Mouse (Mus musculus): ENCODE measurements at regions not wholly inside any gene's neighbourhood (a gene's known extent, or its start where the extent isn't known, plus 50 kb on each side); places are given as distances from the start of the nearest gene placed in this dataset.
A peak's percentile ranks its signal among the peaks of the same experiment; 100 is the strongest.

DNA sequence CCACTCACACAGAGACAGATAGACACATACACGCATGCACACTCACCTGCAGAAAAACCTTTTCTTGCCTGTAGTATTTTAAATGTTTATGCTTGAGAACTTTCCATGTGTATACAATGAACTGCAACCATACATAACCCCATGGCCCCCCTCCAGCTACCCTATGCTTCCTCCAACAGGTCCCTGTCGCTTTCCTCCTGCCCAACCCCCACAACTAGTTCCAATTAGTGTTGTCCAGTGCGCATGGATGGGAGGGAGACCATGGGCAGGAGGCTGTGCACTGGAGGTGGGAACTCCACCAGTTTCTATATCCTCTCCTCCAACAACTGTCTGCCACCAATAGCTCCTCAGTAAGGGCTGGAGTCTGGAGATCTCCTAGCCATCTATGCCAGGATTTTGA is 82.9 kb upstream of the Jade1 start:
- no peak for DNase-seq

DNA sequence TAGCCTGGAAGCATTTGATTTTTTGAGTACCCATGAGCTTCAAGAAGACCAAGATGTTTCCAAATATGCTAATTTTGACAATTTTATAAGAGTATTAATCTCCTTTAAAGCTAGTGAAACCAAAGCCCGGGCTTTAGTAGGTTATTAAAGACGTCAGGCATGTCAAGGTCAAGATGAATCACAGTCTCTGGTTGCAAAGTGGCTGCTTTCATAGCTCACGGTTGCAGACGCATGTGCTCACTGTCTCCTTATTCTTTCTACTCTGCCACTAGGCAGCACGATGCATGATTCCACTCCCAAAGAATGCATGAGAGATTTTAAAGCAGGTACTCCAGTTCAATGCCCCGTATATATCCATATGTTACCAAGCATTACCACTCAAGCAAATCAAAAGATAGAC is 86.4 kb upstream of the Jade1 start:
- DNase-seq, result peak; percentile 51

DNA sequence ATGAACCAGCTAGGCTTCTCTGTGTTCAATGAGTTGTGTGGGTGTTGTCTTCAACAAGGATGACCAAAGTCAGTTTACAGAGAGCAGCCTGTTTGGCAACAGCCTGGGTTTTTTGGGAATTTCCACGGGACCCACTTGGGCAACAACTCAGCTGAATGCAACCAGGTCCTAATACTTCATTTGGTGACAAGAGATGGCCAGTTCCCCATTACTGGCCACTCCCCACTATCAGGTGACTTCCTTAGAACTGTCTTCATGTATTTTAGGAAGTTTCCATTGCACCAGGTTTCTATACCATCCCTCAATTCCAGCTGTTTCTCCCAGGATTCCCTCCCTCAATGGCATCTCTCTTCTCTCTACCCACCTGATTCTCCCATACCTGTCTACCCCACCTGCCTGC is 87.7 kb upstream of the Jade1 start:
- no peak for DNase-seq

DNA sequence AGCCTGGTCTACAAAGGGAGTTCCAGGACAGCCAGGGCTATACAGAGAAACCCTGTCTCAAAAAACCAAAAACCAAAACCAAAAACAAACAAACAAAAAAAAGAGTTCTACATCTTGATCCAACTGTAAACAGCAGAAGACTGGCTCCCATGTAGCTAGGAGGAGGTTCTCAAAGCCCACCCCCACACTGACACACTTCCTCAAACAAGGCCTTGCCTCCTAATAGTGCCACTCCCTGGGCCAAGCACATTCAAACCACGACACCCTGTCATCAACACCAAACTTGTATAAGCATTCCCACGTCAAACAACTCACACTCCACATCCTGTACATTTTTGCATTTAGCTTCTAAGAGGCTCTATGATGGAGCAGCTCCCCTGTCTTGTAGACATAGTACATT is 89.6 kb upstream of the Jade1 start:
- DNase-seq, result no peak

DNA sequence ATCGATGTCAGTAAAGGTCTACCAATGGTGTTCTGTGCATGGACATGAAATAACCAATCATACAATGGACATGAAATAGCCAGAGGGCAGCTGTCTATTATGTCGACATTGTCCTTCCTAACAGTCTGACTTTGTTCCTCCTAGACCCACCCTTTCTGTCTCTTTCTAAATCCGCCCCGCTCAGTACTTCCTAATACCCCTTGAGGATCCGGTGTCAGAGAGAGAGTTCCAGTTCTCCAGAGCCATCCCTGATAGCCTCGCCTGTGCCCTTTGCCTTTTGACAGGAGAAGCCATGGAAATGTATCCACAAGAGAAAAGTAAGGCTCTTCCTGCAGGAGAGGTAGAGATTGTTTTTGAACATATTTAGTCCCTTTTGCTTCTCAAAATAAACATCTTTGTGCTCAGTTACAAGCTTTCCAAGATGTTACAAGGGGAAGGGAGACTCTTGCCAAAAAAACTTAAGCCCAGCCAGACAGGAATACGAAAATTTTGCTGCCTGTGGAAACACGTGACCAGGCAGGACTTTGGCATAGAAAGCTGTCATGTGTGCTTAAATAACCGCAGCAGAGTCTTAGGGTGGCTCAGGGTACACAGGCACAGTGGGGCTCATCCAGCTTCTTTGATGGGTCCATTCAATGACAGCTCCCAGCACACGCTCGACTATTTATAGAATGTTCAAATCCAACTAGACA is 92.4 kb upstream of the Jade1 start:
- DNase-seq, result no peak

DNA sequence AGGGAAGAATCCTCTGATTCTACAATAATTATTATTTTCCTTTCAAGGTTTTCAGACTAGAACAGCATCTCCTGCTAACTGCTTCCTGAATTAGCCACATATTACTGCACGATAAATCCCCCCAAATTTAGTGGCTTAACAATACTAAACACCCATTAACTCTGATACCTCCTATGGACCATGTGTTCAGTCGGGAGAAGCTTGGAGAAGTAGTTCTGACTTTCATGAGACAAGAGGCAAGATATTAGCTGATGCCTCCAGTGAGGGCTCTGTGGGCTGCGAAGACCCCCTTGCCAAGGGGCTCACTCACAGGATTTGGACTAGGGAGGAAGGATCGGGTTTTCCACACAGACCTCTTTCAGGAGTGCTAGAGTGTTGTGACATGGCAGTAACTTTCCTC is 95.4 kb upstream of the Jade1 start:
- no peak for DNase-seq

DNA sequence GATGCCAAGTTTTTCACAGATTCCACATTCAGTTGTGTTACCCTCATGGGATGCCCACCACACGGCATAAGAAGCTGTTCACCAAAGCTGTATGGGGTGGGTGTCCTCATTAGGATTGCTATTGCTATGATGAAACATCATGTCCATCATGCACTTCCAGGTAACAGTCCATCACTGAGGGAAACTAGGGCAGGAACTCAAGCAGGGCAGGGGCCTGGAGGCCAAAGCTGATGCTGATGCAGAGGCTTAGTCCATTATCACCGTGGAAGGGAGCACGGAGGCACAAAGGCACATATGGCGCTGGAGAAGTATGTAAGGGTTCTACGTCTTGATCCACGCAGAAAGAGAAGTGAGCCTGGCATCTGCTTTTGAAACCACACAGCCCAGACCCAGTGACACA is 97.4 kb upstream of the Jade1 start:
- DNase-seq, result no peak

DNA sequence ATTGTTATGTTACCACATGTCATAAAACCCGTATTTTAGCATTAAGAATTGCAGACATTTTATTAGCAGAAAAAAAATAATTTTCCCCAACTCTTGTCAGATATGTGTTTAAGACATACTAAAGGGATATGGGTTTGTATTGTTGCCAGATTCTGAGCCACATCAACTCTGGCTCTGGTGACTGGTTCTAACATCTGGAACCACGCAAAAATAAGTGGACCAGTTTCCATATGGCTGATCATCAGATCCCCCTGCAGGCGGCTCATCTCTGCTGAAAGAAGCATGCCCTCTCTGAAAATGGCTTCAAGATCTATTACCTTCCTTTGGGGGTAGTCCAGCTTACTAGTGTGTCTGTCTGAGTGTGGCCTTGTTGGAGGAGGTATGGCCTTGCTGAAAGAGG is 102.0 kb upstream of the Jade1 start:
- DNase-seq, result no peak

DNA sequence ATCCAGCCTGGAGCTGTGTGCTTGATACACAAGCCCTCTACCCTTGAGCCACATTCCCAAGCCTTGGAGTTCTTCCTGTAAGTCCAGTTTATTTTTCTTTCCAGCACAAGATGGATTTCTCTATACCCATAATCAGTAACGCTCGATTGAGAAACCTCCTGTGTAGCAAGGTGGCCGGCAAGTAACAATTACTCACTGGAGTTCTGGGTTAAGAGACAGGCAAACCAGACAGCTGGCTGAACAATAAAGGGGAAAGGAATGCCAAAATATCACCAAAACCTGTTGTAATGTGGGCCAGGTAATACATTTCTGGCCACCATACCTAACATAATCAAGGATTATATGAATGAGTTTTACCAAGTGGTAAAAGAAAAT is 102.8 kb upstream of the Jade1 start:
- DNase-seq, result no peak

DNA sequence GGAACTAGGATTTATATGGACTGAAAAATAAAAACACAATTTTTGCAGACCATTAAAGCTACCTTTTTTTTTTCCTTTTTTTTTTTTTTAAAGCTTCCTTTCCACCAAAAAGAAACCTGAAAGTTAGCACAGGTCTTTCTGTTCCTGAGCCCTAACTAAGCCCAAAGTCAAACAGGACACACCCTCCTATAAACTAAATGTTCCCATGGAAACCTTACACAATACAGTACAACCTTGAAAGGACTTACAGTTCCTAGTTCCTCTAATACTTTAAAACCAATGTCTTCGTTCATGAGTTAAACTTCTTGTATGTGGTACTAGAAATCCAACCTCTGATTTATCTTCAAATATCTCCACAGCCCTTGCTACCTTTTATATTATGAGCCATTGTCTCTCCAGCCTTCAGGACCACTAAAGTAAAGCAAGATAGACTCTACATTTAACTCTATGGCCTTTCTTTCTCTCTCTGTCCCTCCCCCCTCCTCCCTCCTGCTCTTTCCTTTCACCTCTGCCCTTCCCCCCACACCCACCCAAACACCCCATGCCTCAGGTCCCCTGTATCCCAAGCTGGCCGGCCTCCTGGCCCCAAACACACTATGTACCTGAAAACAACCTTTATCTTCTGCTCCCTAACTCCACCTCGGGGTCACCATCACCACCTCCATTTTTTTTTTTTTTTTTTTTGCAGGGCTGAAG is 103.4 kb upstream of the Jade1 start:
- DNase-seq, result no peak

DNA sequence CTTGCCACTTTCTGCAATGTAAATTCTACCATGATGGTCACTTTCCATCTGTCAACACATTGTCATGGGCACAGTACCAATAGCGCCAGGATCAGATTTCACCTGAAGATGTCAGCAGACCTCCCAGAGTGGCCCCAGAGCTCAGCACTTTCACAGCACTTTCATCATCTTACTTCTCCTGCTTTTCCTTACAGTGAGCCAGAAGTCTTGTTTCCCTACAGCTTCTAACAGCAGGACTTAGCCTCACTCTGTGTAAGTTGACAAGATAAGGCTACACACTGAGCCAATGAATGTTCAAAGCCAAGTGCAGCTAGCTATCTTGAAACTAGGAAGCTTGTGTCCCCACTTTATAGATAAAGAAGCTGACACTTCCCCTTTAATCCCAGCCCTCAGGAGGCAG is 104.8 kb upstream of the Jade1 start:
- DNase-seq, result no peak

DNA sequence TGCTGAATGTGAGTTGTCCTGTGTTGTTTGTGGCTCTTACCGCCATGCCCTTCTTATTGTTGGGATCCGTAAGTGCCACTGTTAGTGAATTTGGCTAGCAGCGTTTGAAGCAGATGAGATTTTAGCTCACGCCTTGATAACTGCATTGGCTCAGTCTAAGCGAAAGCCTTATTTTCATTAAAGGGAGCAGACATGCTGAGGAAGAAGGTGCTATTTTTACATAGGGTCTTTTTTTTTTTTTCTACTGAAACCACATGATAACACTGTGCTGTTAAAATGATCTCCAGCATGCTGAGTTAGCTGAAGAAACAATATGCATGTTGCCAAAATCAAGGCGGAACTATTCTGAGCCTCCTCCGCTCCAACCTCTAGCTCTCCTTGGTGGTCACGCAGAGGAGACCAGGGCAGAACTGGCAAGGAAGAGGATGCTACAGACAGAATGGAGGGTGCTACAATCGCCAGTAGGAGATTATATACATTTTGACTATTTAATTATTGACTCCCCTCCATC is 111.2 kb upstream of the Jade1 start:
- DNase-seq, result no peak

DNA sequence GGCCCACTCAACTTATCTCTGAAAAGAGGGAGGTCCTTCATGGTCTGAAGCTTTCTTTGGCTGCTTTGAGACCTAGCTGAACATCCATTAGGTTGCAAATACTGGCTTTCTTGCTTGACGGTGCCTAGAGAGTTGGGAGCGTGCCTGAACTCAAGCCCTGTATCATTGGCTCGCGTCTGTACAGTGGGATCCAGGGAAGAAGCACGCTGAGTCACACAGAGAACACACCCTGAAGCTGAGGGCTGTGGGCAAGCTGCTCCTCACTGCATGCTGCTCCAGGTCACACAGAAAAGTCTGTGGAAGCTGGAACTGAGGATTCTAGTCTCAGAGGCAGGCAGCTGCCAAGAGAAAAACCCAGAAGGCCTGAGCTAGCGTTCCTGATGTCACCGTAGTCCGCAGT is 119.3 kb upstream of the Jade1 start:
- DNase-seq, result no peak

DNA sequence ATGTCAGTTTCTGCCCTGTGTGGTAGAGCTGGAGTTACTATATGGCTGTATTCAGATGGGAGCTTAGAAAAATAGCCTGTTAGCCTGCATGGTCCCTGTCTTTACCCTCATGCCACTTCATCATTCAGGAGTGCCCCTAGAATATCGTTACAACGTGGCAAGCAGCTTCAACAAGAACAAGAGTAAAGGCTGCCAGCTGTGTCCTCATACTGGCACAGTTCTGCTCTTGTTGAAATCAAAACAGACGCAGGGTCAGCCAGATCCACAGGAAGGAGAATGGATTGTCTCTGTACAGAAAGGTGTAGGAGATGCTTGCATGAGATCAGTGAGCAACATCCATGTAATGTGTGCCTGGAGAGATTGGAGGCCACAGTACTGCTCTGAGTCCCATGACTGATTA is 122.4 kb upstream of the Jade1 start:
- no peak for DNase-seq

DNA sequence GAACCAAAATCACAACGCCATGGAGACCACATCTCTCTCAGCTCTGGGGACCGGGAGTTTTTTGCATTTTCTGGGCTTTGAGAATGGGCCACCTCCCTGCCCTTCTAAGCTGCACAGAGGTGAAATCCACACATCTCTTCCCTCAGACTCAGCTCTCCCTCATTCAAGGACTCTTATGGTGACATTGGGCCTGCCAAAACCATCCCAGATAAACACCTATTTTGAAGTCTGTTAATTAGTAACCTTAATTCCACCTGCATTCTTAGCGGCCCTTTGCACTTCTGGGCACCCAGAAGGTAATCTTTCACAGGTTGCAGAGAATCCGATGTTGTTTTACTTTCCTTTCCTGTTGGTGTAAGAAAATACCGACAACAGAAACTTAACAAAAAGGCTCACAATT is 123.2 kb upstream of the Jade1 start:
- no peak for DNase-seq

DNA sequence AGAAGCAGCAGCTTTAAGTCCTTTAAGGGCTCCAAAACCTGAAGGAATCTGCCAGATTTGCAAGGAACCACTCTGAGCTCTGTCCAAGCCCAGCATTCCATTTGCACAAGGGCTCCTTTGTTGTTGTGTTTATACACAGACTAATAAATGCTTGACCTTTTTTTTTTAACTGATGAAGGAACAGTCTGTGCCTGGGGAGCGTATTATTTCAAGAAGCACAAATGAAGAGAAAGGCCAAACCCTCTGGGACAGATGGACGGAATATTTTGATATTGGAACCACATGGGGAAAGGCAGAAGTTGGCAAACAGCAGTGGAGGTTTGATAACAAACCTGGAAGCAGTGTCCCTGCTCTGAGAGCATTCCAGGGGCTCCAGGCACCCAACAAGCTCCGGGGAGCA is 125.3 kb upstream of the Jade1 start:
- no peak for DNase-seq

DNA sequence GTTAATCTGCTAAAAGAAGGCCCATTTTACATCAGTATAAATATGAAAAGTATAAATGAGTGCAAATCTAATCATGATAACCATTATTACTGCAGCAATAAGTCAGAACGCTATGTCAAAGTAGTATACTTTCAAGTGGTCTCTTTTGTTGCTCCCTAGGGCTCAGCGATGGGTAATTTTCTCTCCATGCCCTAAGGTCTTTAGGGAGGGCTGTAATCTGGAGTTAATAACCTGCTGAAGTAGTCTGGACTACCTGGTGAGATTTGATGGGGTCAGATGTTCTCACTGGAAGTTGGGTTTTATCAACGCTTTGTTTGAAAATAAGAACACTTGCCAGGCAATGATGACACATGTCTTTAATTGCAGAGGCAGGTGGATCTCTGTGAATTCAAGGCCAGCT is 128.6 kb upstream of the Jade1 start:
- no peak for DNase-seq

DNA sequence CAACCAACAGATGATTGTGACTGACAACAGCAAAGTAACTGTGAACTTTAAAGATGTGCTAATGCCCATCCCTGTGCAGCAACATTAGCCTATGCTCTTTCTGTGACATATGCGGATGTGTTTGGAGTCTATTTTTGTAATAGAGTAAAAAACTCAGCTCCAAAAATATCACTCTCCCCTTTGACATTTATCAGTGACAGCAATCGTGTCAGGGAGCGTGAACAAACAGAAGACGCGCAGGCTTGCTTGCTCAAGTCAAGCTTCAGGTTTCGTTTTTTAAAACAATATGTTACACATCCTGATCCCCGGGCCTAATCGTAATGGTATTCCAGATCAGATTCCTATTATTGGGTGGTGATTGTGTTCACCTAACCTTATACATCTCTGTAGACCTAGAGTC is 129.7 kb upstream of the Jade1 start:
- DNase-seq, result no peak

DNA sequence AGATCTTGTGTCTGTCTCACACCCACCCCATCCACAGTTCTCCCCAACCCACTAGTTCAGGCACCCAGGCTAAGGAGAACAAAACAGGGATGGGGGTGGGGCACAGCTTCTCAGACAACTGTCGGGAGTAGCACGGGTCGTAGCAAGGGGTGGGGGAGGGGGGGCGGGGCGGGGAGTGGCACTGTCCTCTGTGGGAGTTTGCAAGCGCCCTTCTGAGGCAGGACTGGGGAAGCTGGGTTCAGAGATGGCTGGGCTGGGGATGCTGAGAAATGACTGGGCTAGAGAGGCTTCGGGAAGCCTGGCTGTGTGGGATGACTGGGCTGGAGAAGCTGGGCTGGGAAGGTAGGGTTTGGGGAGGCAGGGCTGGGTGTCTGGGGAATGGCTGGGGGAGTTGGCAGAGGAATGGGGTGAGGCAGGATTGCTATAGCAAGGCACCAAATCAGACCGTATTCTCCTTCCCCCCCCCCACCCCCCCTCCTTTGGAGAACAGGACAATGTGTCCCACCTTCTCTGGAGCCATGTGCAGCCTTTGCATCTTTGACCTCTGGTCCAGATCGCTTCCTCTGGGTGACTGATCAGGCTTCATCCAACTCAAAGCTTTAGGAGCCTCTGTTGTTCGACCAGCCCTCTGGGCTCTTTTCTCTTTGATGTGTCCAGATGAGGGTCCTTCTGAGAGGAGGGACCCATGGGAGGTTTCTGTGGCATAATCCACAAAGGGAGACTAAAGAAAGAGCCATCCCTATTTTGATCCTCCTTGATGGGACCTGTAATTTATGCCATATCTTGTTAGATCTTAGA is 131.2 kb upstream of the Jade1 start:
- DNase-seq, result no peak

DNA sequence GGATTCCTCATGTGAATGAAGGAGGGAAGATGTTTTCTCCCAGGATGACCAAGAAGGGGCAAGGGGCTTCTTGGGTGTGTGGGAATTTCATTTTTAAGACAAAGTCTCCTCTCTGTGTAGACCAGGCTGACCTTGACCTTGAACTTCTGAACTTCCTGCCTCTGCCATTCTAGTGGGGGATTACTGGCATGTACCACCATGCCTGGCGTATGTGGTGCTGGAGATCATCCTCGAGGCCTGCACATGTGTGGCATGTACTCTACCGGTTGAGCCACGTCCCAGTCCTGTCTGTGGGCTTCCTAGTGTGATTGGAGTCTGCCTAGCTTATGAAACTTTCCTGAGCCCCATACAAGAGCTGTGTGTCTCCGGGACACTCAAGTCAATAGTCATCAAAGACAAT is 131.9 kb upstream of the Jade1 start:
- DNase-seq, result no peak

DNA sequence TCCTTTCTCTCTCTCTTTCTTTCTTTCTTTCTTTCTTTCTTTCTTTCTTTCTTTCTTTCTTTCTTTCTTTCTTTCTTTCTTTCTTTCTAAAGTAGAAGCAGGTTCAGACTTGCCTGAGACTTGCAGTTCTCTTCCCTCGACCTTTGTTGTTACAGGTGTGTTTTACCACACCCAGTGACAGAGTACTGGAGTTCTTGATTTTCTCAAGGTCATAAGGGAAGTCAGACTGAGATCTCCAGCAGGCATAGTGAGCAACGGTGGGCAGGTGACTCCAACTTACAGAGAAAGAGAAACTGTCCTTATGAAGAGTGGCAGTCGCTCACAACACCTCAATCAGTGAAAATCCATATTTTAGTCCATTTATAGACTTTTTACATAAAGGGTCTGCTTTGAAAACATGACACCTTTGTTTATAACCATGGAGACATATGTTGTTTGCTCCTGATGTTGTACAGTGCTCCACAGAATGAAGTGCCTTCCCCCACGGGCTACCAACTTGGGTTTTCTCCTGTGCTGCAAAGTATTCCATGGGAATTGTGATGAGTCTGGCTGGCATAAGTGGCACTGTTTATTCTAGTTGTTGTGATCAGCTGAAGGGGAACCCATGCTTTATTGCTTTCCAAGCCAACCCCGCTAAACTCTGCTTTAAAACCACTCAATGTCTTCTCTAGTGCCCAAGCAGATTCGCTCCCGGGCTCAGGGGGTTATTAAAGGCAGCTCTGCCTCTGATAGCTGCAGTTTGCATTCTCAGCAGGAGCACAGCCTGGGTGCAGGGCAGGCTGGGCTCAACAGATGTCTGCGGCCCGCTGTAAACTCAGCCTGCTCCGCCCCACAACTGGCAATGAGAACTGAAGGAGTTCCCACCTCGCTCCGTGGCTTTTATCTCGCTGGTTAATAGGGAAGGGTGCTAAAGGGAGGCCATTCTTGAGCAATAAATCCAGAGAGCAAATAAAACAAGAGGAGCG is 132.6 kb upstream of the Jade1 start:
- no peak for DNase-seq

DNA sequence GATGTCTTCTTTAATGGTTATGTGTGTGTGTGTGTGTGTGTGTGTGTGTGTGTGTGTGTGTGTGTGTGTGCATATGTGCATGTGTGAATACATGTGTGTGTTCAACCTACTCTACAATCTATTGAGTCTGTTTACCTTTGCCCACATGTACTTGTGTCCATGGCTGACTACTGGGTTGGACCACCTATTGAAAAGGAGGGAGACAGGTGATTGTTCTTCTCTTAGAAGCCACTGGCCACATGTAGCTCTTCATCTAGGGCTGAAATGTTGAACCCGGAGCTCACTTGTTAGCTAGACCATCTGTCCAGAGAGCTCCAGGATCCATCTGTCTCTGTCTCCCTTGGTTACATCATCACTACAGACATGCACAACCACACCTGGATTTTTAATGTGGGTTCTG is 141.8 kb upstream of the Jade1 start:
- DNase-seq, result no peak

DNA sequence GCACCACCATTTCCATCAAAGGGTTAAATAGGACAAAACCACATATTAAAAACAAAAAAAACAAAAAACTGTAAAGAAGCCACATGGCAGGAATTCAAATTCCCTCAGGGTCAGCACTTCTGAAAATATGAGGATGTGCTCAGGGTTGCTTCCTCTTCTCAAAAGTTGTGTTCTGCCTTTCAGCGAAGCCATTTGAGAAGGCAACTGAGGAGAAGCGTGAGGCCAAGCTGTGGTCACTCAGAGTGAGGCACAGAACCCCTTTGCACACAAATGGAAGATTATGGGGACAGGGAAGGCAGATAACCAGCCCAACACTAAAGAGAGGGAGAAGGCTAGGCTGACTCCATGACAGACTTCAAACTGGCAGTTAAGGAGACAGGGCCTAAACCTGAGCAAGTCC is 142.8 kb upstream of the Jade1 start:
- DNase-seq, result no peak

Measured in adrenal gland, adult 8-10 months (tissue).